Mouse (Mus musculus) spleen, adult 2 months (tissue): ENCODE results near the gene Kcnk4. TPM values are rescaled to one million over a fixed set of nuclear protein-coding genes. Genes with fewer than 3 reads are reported as not detected.

Experiments used
- DNase-seq, 2 experiments: peaks; one replicate each; pipeline versions ENCODE4 v3.0.0 to v3.0.0-alpha.2; 2012 to 2021; ENCODE audit warnings: low spot score in 2 of 2, low read depth in 1 of 2
- H3K27ac ChIP-seq: fragments of 200-500 bp; 2 replicates; pipeline ENCODE4 v1.5.1; 2012; ENCODE audit warnings: low read length, inconsistent platforms; ENCODE audit not compliant: insufficient read depth
- H3K27me3 ChIP-seq: fragments of 200-500 bp; 2 replicates; pipeline ENCODE4 v1.6.1; 2012; ENCODE audit warnings: mild to moderate bottlenecking, moderate library complexity, low read length, inconsistent platforms; ENCODE audit not compliant: control insufficient read depth, insufficient read depth
- H3K36me3 ChIP-seq: fragments of 200-500 bp; 2 replicates; pipeline ENCODE4 v1.6.1; 2012; ENCODE audit warnings: mild to moderate bottlenecking, low read length, inconsistent platforms; ENCODE audit not compliant: control insufficient read depth, insufficient read depth
- H3K4me1 ChIP-seq: fragments of 200-500 bp; 2 replicates; pipeline ENCODE4 v1.6.1; 2011; ENCODE audit warnings: inconsistent platforms; ENCODE audit not compliant: control insufficient read depth, insufficient read depth, insufficient read length
- H3K4me3 ChIP-seq: fragments of 200-500 bp; 2 replicates; pipeline ENCODE4 v1.5.1; 2011; ENCODE audit warnings: mild to moderate bottlenecking, inconsistent platforms; ENCODE audit not compliant: insufficient read depth, insufficient read length; ENCODE audit errors: extremely low read depth
- CTCF ChIP-seq: fragments of 200-500 bp; IDR thresholded peaks from 2 replicates; pipeline ENCODE4 v1.5.1; 2011; ENCODE audit warnings: mild to moderate bottlenecking, inconsistent platforms; ENCODE audit not compliant: insufficient read depth, insufficient read length, insufficient replicate concordance; ENCODE audit errors: extremely low read depth
- POLR2A ChIP-seq: fragments of 200-500 bp; IDR thresholded peaks from 2 replicates; pipeline ENCODE4 v1.6.1; 2011; ENCODE audit warnings: low read depth, low read length, inconsistent platforms
- WGBS: fragments of 180-500 bp; shearing (Covaris S2); methylation state at CpG from one replicate; pipeline ENCODE4 v1.1.7; 2018; 5-methylcytosine and 5-hydroxymethylcytosine counted together
- polyA plus RNA-seq: library from polyadenylated mRNA; depleted of rRNA; stranded (reverse); fragments of >200 nt; gene quantifications from 2 replicates; pipeline ENCODE4 v1.2.3, GENCODE M21; 2012

Kcnk4 gene
- polyA plus RNA-seq, 1 experiment = 0.11 TPM

DNA sequence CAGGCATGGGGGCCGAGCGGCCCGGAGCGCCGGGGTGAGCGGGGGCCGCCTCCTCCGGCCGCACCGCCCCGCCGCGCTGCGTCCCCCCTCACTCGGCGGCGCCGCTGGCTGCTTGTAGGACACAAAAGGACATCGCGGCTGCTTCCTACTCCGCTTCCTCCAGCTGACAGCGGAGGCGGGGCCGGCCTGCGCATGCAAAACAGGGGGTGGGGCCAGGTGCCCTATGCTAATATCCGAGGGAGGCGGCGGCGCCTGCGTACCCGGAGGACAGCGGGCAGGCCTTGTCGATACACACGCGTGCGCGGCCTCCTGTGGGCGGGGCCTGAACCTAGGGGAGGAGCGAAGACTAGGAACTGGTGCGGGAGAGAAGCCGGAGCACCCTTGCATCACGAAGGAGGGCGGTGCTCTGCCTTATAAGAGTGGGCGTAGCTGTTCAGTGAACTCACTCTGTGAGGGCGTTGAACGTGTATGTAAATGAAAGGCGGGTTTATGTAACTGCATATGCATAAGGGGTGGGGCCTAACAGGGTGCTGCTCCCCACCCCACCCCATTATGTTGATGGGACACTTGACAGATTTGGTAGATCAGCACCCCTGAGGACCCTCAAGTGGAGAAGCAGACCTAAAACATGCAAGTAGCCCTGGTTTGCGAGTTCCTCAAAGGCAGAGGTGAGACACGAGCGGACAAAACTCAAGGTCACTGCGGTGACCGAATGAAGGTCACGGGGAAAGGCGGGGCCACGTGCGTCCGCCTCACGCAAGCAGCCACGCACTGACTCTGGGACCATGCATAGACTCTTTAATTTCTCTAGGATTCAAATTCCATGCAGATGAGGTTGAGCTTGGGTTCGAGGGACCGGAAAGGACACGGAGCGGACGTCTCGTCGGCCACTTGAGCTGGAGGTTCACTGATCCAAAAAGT lies 12.4 kb downstream of the Kcnk4 start, which contains the start of gene Esrra:
TSS of gene Esrra (minus strand) at position 167 of the 921 bp plus-strand sequence.
- H3K4me3 ChIP-seq = peak within 1 kb of the TSS; percentile 78
- H3K27me3 ChIP-seq = peaks cover 9% of the 10 kb centered on the region
- TF ChIP-seq CTCF = no peak
- TF ChIP-seq POLR2A = peak; percentile 57
- H3K36me3 ChIP-seq = peaks cover 3% of the 10 kb centered on the region; the same call in 1 of the 2 replicates
- H3K4me1 ChIP-seq = peaks cover 13% of the 10 kb centered on the region
- WGBS = under 1% methylated on average over 65 of the region's 66 CpGs
- H3K27ac ChIP-seq = peak within 1 kb of the TSS; percentile 78
- peak; percentile 100 for DNase-seq

DNA sequence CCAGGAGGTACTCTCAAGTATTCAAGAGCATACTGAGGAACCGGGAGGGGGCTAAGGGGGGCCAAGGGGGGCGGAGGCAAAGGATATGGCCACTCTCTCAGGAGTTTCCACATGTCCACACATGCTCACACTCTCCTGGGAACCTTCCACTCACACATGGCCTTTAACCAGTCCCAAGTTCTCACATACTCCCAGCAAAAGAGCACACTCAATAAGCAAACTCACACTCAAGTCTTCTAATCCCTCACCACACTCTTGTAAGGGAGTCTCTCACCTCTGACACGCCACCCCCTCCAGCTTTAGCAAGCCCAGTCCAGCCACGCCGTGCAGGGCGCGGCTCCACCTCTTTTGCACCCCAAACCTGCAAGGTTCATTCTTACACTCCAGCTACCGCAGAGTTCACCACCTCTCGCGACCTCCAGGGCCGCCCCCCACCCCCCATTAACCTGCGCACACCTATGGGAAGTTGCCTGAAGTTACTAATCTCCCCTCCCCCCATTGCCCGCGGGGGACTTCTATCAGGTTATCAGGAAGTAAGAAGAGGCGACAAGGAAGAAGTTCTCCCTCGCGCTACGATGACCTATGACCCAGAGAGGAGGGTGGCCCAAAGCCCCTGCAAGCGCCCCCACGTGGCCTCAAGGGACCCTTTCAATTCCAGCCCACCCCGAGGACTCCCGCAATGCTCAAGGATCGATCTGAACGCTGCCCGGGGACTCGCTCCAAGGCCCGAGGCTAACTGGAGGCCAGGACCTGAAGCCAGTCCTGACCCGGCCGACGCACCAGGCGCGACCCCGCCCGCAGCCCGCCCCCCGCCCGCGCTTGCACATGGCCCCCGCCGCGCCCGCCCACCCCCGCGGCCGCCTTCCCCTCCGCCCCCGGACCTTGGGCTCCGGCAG lies 13.3 kb downstream of the Kcnk4 start:
- peak overlapping the region; percentile 78 for H3K4me3 ChIP-seq
- peak overlapping the region; percentile 78 for H3K27ac ChIP-seq
- peak; percentile 30 to 66 for DNase-seq
- H3K4me1 ChIP-seq = peaks cover 12% of the 10 kb centered on the region
- peaks cover 3% of the 10 kb centered on the region for H3K36me3 ChIP-seq
- TF ChIP-seq CTCF (no peak), POLR2A (no peak)
- peaks cover 5% of the 10 kb centered on the region for H3K27me3 ChIP-seq
- WGBS = 2% methylated on average over 42 of the region's 48 CpGs

DNA sequence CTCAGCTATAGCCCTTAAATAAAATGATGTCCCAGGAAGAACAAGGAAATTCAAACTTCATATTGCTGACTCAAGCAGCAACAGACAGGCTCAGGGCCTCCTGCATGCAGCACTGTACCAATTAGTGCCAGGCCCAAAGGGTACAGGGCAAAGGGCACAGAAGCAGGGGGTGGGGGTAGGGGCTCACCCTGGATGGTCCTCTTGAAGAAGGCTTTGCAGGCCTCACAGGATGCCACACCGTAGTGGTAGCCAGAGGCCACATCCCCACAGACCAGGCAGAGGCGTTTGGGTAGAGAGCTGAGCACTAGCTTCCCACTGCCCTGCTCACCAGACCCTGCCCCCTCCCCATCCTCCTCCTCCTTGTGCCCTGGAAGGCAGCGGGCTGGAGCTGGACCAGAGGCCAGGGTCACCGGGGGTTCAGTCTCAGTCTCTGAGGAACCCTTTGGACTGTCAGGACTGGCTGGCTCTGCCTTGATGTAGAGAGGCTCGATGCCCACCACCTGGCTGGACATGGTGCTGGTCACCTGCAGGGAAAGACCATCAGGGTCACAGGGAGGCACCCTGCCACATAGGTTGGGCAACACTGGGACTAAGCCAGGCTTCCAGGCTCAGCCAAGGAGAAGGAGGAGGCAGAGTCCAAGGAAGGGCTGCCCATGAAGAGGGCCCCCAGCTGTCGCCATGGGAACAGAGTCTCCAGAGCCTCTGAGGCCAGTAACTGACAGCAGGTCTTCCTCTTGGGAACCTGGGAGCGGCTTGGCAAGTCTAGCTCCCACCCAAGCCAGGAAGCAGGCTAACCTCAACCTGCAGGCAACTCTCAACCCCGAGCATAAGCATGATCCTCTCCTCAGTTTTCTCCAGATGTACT lies 14.2 kb downstream of the Kcnk4 start:
- no peak for DNase-seq
- WGBS = 67% methylated on average over 8 of the region's 8 CpGs
- H3K27ac ChIP-seq = no peak overlapping the region
- H3K36me3 ChIP-seq = peaks cover 3% of the 10 kb centered on the region
- H3K4me1 ChIP-seq = peaks cover 9% of the 10 kb centered on the region; the same call in 1 of the 2 replicates
- TF ChIP-seq CTCF (no peak), POLR2A (no peak)
- H3K27me3 ChIP-seq = no peaks in the 10 kb centered on the region
- H3K4me3 ChIP-seq = peak overlapping the region; percentile 78

DNA sequence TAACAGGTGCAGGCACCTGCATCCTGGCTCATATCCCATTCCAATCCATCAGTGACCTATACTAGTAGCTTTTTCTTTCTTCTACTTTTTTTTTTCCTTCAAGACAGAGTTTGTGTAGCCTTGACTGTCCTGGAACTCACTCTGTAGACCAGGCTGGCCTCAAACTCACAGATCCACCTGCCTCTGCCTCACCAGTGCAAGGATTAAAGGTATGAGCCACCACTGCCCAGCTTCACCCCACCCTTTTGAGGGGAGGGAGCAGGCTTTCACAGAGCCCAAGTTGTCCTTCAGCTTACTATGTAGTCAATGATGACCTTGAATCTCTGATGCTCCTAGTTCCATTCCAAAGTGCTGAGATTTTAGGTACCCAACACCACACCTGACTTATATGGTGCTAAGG lies 14.9 kb downstream of the Kcnk4 start:
- peaks cover 3% of the 10 kb centered on the region for H3K36me3 ChIP-seq
- H3K4me1 ChIP-seq = peaks cover 3% of the 10 kb centered on the region; the same call in 1 of the 2 replicates
- no peak overlapping the region for H3K4me3 ChIP-seq
- H3K27me3 ChIP-seq = no peaks in the 10 kb centered on the region
- no peak overlapping the region for H3K27ac ChIP-seq
- TF ChIP-seq CTCF (no peak), POLR2A (no peak)
- DNase-seq = no peak

DNA sequence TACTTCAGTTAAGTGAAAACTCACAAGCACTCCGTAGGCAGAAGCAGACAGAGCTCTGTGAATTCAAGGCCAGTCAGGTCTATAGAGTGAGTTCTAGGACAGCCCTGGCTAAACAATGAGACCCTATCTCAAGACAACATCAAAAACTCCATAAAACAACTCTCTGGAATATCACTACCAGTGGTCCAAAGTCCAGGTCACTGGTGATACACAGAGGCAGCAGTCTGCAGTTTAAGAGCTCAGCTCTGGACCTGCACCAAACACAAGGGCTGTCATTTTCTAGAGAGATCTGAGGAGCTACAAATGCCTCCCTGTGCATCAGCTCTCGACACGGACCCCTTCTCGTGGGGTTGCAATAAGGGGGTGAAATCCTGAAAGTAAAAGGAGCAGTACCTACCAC lies 16.0 kb downstream of the Kcnk4 start:
- Histone ChIP-seq H3K36me3 (peaks cover 6% of the 10 kb centered on the region), H3K27ac (no peak overlapping the region), H3K27me3 (no peaks in the 10 kb centered on the region), H3K4me1 (peaks cover 3% of the 10 kb centered on the region; the same call in 1 of the 2 replicates), H3K4me3 (no peak overlapping the region)
- 96% methylated on average over 4 of the region's 4 CpGs for WGBS
- no peak for TF ChIP-seq CTCF
- TF ChIP-seq POLR2A = no peak
- DNase-seq = no peak

DNA sequence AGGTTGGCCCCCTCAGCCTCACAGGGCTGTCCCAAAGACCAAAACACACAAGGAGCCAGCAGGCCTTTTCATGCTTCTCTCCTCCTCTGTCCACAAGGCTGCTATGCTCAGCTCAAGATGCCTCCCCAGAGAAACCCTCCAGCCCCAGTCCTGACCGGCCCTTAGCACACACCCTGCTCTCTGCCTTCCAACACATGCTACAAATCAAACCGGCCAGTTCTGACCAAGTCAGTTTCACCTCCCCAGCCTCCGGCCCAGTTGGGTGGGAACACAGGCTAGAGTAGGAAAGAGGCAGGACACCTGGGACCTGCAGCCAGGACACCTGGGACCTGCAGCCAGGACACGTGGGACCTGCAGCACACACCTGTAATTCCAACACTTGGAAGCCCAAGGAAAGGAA lies 17.8 kb downstream of the Kcnk4 start:
- DNase-seq = no peak
- H3K4me1 ChIP-seq = no peaks in the 10 kb centered on the region; the same call in 1 of the 2 replicates
- H3K4me3 ChIP-seq = no peak overlapping the region
- no peaks in the 10 kb centered on the region for H3K27me3 ChIP-seq
- WGBS = 91% methylated on average over 4 of the region's 4 CpGs
- no peak overlapping the region for H3K27ac ChIP-seq
- TF ChIP-seq CTCF (no peak), POLR2A (no peak)
- H3K36me3 ChIP-seq = peaks cover 16% of the 10 kb centered on the region
